Mouse (Mus musculus): ENCODE results near the gene Eif4g3. TPM values are rescaled to one million over a fixed set of nuclear protein-coding genes. Genes with fewer than 3 reads are reported as not detected.

Gene Eif4g3
- total and polyA plus RNA-seq, 3 experiments, result 22.8 to 63.7 TPM; not detected in 1

- peaks cover 13 to 18% of the 10 kb centered on the region in 2 experiments for H3K36me3 ChIP-seq (ENCODE audit: control insufficient read depth in 1 of 2, insufficient read depth in 2 of 2, low read length in 2 of 2)
Observed at GRCm38 (mm10) chr4:138086949-138087348, 94.1 kb downstream of the Eif4g3 start.

DNA sequence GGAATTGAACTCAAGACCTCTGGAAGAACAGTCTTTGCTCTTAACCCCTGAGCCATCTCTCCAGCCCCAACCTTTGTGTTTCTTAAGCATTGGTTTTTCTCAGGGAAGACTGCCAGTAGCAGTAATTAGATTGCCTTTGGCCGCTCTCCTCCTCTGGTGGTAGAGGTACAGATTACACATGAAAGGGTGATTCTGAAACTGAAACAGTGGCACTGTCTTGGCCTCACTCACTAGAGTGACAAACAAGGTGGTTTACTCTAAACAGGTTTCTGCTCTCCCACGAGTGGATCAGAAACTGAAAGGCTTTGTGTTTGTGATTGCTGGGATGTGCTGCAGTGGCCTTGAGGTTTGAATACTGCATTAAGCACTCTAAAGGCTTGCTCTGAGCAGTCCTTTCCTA is 96.7 kb downstream of the Eif4g3 start:
- TF ChIP-seq POLR2A (IDR thresholded peaks at IDR 0.05; ENCODE audit: control insufficient read depth in 1 of 2, insufficient read depth in 1 of 2, low read depth in 1 of 2, low read length in 2 of 2, poor library complexity in 1 of 2) (no peak), MAX (IDR thresholded peaks at IDR 0.05; ENCODE audit: low read length) (no peak), ZNF384 (IDR thresholded peaks at IDR 0.05; ENCODE audit: low read depth, low read length) (no peak), SMC3 (IDR thresholded peaks at IDR 0.05; ENCODE audit: low read depth, low read length) (no peak), ZKSCAN1 (IDR thresholded peaks at IDR 0.05; ENCODE audit: low read depth, low read length) (no peak), E2F4 (IDR thresholded peaks at IDR 0.05; ENCODE audit: borderline replicate concordance, low read depth, low read length) (no peak), USF2 (IDR thresholded peaks at IDR 0.05; ENCODE audit: borderline replicate concordance in 1 of 2, insufficient read depth in 1 of 2, low read depth in 1 of 2, low read length in 2 of 2) (no peak), CHD2 (IDR thresholded peaks at IDR 0.05; ENCODE audit: low read length) (no peak), USF1 (IDR thresholded peaks at IDR 0.05; ENCODE audit: low read depth, low read length) (no peak), JUND (IDR thresholded peaks at IDR 0.05; ENCODE audit: low read depth, low read length) (no peak)
- H3K27me3 ChIP-seq (ENCODE audit: control insufficient read depth in 1 of 2, insufficient read depth in 2 of 2, low read length in 2 of 2), result no peaks in the 10 kb centered on the region
- DNase-seq (ENCODE audit: low read depth, low spot score), result no peak
- no peaks in the 10 kb centered on the region for H3K79me2 ChIP-seq (ENCODE audit: control insufficient read depth, insufficient read depth, low read length, poor library complexity)
- H3K4me1 ChIP-seq (ENCODE audit: control insufficient read depth in 1 of 2, insufficient read depth in 2 of 2, low read length in 2 of 2), result peaks cover 3 to 4% of the 10 kb centered on the region in 2 experiments; a peak in 3 of 4 replicates
- H3K9me3 ChIP-seq (replicated peaks; ENCODE audit: insufficient read depth, low read length), result no peaks in the 10 kb centered on the region
- H3K27ac ChIP-seq (ENCODE audit: control insufficient read depth, low read depth, low read length), result no peak overlapping the region
- H3K4me3 ChIP-seq (ENCODE audit: control insufficient read depth in 1 of 2, insufficient read depth in 1 of 2, low read depth in 2 of 2, low read length in 2 of 2), result no peak overlapping the region
- H3K36me3 ChIP-seq (ENCODE audit: control insufficient read depth in 1 of 2, insufficient read depth in 2 of 2, low read length in 2 of 2), result peaks cover 8 to 17% of the 10 kb centered on the region in 2 experiments
- no peak overlapping the region for H3K9ac ChIP-seq (ENCODE audit: control insufficient read depth, low read depth, low read length, poor library complexity, severe bottlenecking)

More at GRCm38 (mm10) chr4:138086949-138087348, 94.1 kb downstream of the Eif4g3 start:
- H3K27ac ChIP-seq (ENCODE audit: control insufficient read depth, low read depth, low read length), result no peak overlapping the region
- no peak overlapping the region for H3K4me3 ChIP-seq (ENCODE audit: control insufficient read depth in 1 of 2, insufficient read depth in 1 of 2, low read depth in 2 of 2, low read length in 2 of 2)
- no peak for TF ChIP-seq HCFC1 (IDR thresholded peaks at IDR 0.05; ENCODE audit: low read depth, low read length)
- TF ChIP-seq KAT2A (conservative IDR thresholded peaks at IDR 0.05; ENCODE audit: low read depth, low read length), result no peak
- no peak for TF ChIP-seq ZMIZ1 (IDR thresholded peaks at IDR 0.05; ENCODE audit: low read depth, low read length)
- TF ChIP-seq USF1 (IDR thresholded peaks at IDR 0.05; ENCODE audit: low read depth, low read length), result no peak
- no peak for TF ChIP-seq NRF1 (IDR thresholded peaks at IDR 0.05; ENCODE audit: insufficient read depth, low read depth, low read length, poor library complexity, severe bottlenecking)
- TF ChIP-seq MYC (IDR thresholded peaks at IDR 0.05; ENCODE audit: low read depth, low read length), result no peak
- no peak for TF ChIP-seq CHD1 (IDR thresholded peaks at IDR 0.05; ENCODE audit: low read depth, low read length)
- no peak for TF ChIP-seq MAFK (IDR thresholded peaks at IDR 0.05; ENCODE audit: borderline replicate concordance, low read depth, low read length)
- TF ChIP-seq ZC3H11A (IDR thresholded peaks at IDR 0.05; ENCODE audit: low read depth, low read length), result no peak
- TF ChIP-seq POLR2A (IDR thresholded peaks at IDR 0.05; ENCODE audit: control insufficient read depth in 1 of 2, insufficient read depth in 1 of 2, low read depth in 1 of 2, low read length in 2 of 2, poor library complexity in 1 of 2), result no peak
- no peak for TF ChIP-seq CHD2 (IDR thresholded peaks at IDR 0.05; ENCODE audit: low read length)
- no peak for TF ChIP-seq GATA1 (IDR thresholded peaks at IDR 0.05; ENCODE audit: low read depth, low read length)
- TF ChIP-seq TAL1 (IDR thresholded peaks at IDR 0.05; ENCODE audit: low read length), result no peak
- TF ChIP-seq MXI1 (IDR thresholded peaks at IDR 0.05; ENCODE audit: low read depth, low read length), result no peak
- no peak for TF ChIP-seq NELFE (IDR thresholded peaks at IDR 0.05; ENCODE audit: low read depth, low read length)
- no peak for TF ChIP-seq POLR2AphosphoS2 (IDR thresholded peaks at IDR 0.05; ENCODE audit: low read length)
- H3K79me2 ChIP-seq (ENCODE audit: control insufficient read depth, insufficient read depth, low read length, poor library complexity), result no peaks in the 10 kb centered on the region
- H3K27me3 ChIP-seq (ENCODE audit: control insufficient read depth in 1 of 2, insufficient read depth in 2 of 2, low read length in 2 of 2), result no peaks in the 10 kb centered on the region
- H3K9ac ChIP-seq (ENCODE audit: control insufficient read depth, low read depth, low read length, poor library complexity, severe bottlenecking), result no peak overlapping the region
- no peaks in the 10 kb centered on the region for H3K9me3 ChIP-seq (replicated peaks; ENCODE audit: insufficient read depth, low read length)
- peaks cover 10 to 12% of the 10 kb centered on the region in 2 experiments; a peak in 3 of 4 replicates for H3K4me1 ChIP-seq (ENCODE audit: control insufficient read depth in 1 of 2, insufficient read depth in 2 of 2, low read length in 2 of 2)
- DNase-seq (ENCODE audit: low read depth, low spot score), result no peak
